Mouse (Mus musculus): ENCODE data around the gene Arhgap24. TPM values are rescaled to one million over a fixed set of nuclear protein-coding genes. Genes with fewer than 3 reads are reported as not detected.

Arhgap24 gene
- polyA plus RNA-seq, 1 experiment, result 12.5 TPM

GRCm38 (mm10) chr5:102749020-102749419 lies 267.8 kb downstream of the Arhgap24 start:
- no peak overlapping the region for H3ac ChIP-seq (ENCODE audit: control insufficient read depth, insufficient read length)
- no peaks in the 10 kb centered on the region for H3K27me3 ChIP-seq (ENCODE audit: control insufficient read depth, insufficient read depth, insufficient read length)
- no peak overlapping the region for H3K4me3 ChIP-seq
- peak overlapping the region; percentile 30 for H3K4me2 ChIP-seq (ENCODE audit: low read depth)
- TF ChIP-seq POLR2AphosphoS2 (IDR thresholded peaks at IDR 0.05; ENCODE audit: insufficient read length, low read depth) (no peak), TCF3 (IDR thresholded peaks at IDR 0.05; ENCODE audit: insufficient read length, low read depth) (no peak), MYOG (IDR thresholded peaks at IDR 0.05; ENCODE audit: control insufficient read depth in 1 of 3, insufficient read depth in 1 of 3, insufficient read length in 2 of 3, low read depth in 2 of 3) (peak in 1 of 3 experiments; percentile 17), POLR2A (IDR thresholded peaks at IDR 0.05; ENCODE audit: insufficient read length, low read depth) (no peak)
- H3K79me2 ChIP-seq (ENCODE audit: control insufficient read depth, insufficient read depth), result no peaks in the 10 kb centered on the region
- H3K36me3 ChIP-seq (ENCODE audit: control insufficient read depth, insufficient read depth), result no peaks in the 10 kb centered on the region

DNA sequence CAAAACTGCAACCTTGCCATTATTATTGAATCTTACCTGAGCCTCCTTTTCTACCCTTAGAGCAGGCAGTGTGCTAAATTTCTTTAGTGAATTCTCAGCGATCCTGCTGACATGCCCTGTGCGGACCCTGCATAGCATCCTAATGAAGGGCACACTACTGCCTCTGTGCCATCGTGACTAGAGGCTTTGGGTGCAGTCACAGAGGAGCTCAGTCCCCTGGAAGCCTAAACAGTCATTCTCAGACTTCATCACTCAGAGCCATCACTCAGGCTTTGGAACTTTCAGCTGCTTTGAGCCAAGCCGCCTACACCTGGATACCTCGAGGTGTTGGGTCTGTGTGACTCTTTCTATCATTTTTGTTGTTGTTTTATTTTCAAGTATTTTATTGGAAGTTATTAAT lies 269.5 kb downstream of the Arhgap24 start:
- no peak overlapping the region for H3K4me3 ChIP-seq
- TF ChIP-seq E2F4 (IDR thresholded peaks at IDR 0.05; ENCODE audit: insufficient read depth), result no peak
- TF ChIP-seq REST (IDR thresholded peaks at IDR 0.05; ENCODE audit: insufficient read depth, insufficient read length), result no peak
- TF ChIP-seq CEBPB (IDR thresholded peaks at IDR 0.05; ENCODE audit: insufficient read depth, poor library complexity, severe bottlenecking), result no peak
- TF ChIP-seq TCF12 (IDR thresholded peaks at IDR 0.05; ENCODE audit: insufficient read depth, poor library complexity, severe bottlenecking), result no peak
- no peak for TF ChIP-seq MYOG (IDR thresholded peaks at IDR 0.05; ENCODE audit: control insufficient read depth in 1 of 3, insufficient read depth in 1 of 3, insufficient read length in 2 of 3, low read depth in 2 of 3)
- no peak for TF ChIP-seq POLR2AphosphoS2 (IDR thresholded peaks at IDR 0.05; ENCODE audit: insufficient read length, low read depth)
- no peak for TF ChIP-seq USF1 (IDR thresholded peaks at IDR 0.05; ENCODE audit: low read depth)
- no peak for TF ChIP-seq SRF (IDR thresholded peaks at IDR 0.05; ENCODE audit: control insufficient read depth, insufficient read length, low read depth)
- no peak for TF ChIP-seq TCF3 (IDR thresholded peaks at IDR 0.05; ENCODE audit: insufficient read length, low read depth)
- no peak for TF ChIP-seq POLR2A (IDR thresholded peaks at IDR 0.05; ENCODE audit: insufficient read length, low read depth)
- TF ChIP-seq MYOD1 (IDR thresholded peaks at IDR 0.05; ENCODE audit: control insufficient read depth in 1 of 3, insufficient read length in 2 of 3, low read depth in 2 of 3), result no peak
- TF ChIP-seq MAX (IDR thresholded peaks at IDR 0.05; ENCODE audit: low read depth), result no peak
- no peak overlapping the region for H3K4me2 ChIP-seq (ENCODE audit: low read depth)
- H3ac ChIP-seq (ENCODE audit: control insufficient read depth, insufficient read length), result no peak overlapping the region
- no peaks in the 10 kb centered on the region for H3K27me3 ChIP-seq (ENCODE audit: control insufficient read depth, insufficient read depth, insufficient read length)
- no peaks in the 10 kb centered on the region for H3K79me2 ChIP-seq (ENCODE audit: control insufficient read depth, insufficient read depth)
- no peaks in the 10 kb centered on the region for H3K36me3 ChIP-seq (ENCODE audit: control insufficient read depth, insufficient read depth)

GRCm38 (mm10) chr5:102751661-102752307 lies 270.6 kb downstream of the Arhgap24 start:
- Histone ChIP-seq H3K36me3 (ENCODE audit: control insufficient read depth, insufficient read depth) (no peaks in the 10 kb centered on the region), H3K27me3 (ENCODE audit: control insufficient read depth, insufficient read depth, insufficient read length) (no peaks in the 10 kb centered on the region), H3K4me2 (ENCODE audit: low read depth) (no peak overlapping the region), H3ac (ENCODE audit: control insufficient read depth, insufficient read length) (no peak overlapping the region), H3K79me2 (ENCODE audit: control insufficient read depth, insufficient read depth) (no peaks in the 10 kb centered on the region), H3K4me3 (no peak overlapping the region)
- TF ChIP-seq CEBPB (IDR thresholded peaks at IDR 0.05; ENCODE audit: insufficient read depth, poor library complexity, severe bottlenecking) (no peak), MYOD1 (IDR thresholded peaks at IDR 0.05; ENCODE audit: control insufficient read depth in 1 of 3, insufficient read length in 2 of 3, low read depth in 2 of 3) (no peak), SRF (IDR thresholded peaks at IDR 0.05; ENCODE audit: control insufficient read depth, insufficient read length, low read depth) (no peak), TCF12 (IDR thresholded peaks at IDR 0.05; ENCODE audit: insufficient read depth, poor library complexity, severe bottlenecking) (no peak), REST (IDR thresholded peaks at IDR 0.05; ENCODE audit: insufficient read depth, insufficient read length) (no peak), MYOG (IDR thresholded peaks at IDR 0.05; ENCODE audit: control insufficient read depth in 1 of 3, insufficient read depth in 1 of 3, insufficient read length in 2 of 3, low read depth in 2 of 3) (no peak), USF1 (IDR thresholded peaks at IDR 0.05; ENCODE audit: low read depth) (no peak), E2F4 (IDR thresholded peaks at IDR 0.05; ENCODE audit: insufficient read depth) (no peak), POLR2A (IDR thresholded peaks at IDR 0.05; ENCODE audit: insufficient read length, low read depth) (no peak), POLR2AphosphoS2 (IDR thresholded peaks at IDR 0.05; ENCODE audit: insufficient read length, low read depth) (no peak)

GRCm38 (mm10) chr5:102752308-102752663 lies 271.1 kb downstream of the Arhgap24 start:
- TF ChIP-seq TCF12 (IDR thresholded peaks at IDR 0.05; ENCODE audit: insufficient read depth, poor library complexity, severe bottlenecking) (no peak), MYOD1 (IDR thresholded peaks at IDR 0.05; ENCODE audit: control insufficient read depth in 1 of 3, insufficient read length in 2 of 3, low read depth in 2 of 3) (no peak), USF1 (IDR thresholded peaks at IDR 0.05; ENCODE audit: low read depth) (no peak), REST (IDR thresholded peaks at IDR 0.05; ENCODE audit: insufficient read depth, insufficient read length) (no peak), MAX (IDR thresholded peaks at IDR 0.05; ENCODE audit: low read depth) (no peak), POLR2AphosphoS2 (IDR thresholded peaks at IDR 0.05; ENCODE audit: insufficient read length, low read depth) (no peak), SRF (IDR thresholded peaks at IDR 0.05; ENCODE audit: control insufficient read depth, insufficient read length, low read depth) (no peak), POLR2A (IDR thresholded peaks at IDR 0.05; ENCODE audit: insufficient read length, low read depth) (no peak), CEBPB (IDR thresholded peaks at IDR 0.05; ENCODE audit: insufficient read depth, poor library complexity, severe bottlenecking) (no peak), TCF3 (IDR thresholded peaks at IDR 0.05; ENCODE audit: insufficient read length, low read depth) (no peak), MYOG (IDR thresholded peaks at IDR 0.05; ENCODE audit: control insufficient read depth in 1 of 3, insufficient read depth in 1 of 3, insufficient read length in 2 of 3, low read depth in 2 of 3) (no peak), E2F4 (IDR thresholded peaks at IDR 0.05; ENCODE audit: insufficient read depth) (no peak)
- H3K79me2 ChIP-seq (ENCODE audit: control insufficient read depth, insufficient read depth), result no peaks in the 10 kb centered on the region
- no peak overlapping the region for H3ac ChIP-seq (ENCODE audit: control insufficient read depth, insufficient read length)
- no peak overlapping the region for H3K4me2 ChIP-seq (ENCODE audit: low read depth)
- H3K4me3 ChIP-seq, result no peak overlapping the region
- no peaks in the 10 kb centered on the region for H3K36me3 ChIP-seq (ENCODE audit: control insufficient read depth, insufficient read depth)
- no peaks in the 10 kb centered on the region for H3K27me3 ChIP-seq (ENCODE audit: control insufficient read depth, insufficient read depth, insufficient read length)

Measured in myocyte (in vitro differentiated cells).